Mouse (Mus musculus) layer of hippocampus, postnatal 36 days (tissue): ENCODE data around the gene Mrln. TPM values are rescaled to one million over a fixed set of nuclear protein-coding genes. Genes with fewer than 3 reads are reported as not detected.
A peak's percentile ranks its signal among the peaks of the same experiment; 100 is the strongest.
"Not testable (repeated sequence)": the region's sequence is repeated elsewhere in the genome, so short reads cannot be mapped to it uniquely, and the experiment has no call there.

ENCODE experiments used
- DNase-seq, 2 experiments: peaks; one replicate each; pipeline ENCODE4 v3.0.0; 2022
- total RNA-seq, 2 experiments: library from RNA; stranded (reverse); gene quantifications; 2 replicates each; pipeline ENCODE4 v1.2.3; 2021

The Mrln gene
- total RNA-seq, 2 experiments from 2014 or later: 1.0 TPM; not detected in 1

DNA sequence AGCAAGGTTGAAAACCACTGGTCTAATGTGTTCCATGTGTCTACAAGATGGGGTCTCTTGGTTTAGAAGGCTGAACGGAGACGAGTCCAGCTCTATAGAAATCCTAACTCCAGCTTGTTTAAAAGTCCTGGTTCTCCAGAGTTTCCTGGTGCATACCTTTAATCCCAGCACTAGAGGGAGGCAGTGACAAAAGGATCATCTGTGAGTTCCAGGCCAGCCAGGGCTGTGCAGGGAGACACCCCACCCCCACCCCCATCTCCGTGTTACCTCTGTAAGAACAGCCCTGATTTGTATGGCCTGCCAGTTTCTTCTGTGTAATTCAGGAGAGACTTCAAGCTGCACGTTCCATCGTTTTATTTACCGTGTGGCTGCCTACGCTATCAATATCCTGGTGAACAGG lies 8.7 kb upstream of the Mrln start:
- DNase-seq: no peak

- no peak for DNase-seq
These were observed 7.8 kb upstream of the Mrln start for GRCm38 (mm10) chr10:70196666-70197065.

DNA sequence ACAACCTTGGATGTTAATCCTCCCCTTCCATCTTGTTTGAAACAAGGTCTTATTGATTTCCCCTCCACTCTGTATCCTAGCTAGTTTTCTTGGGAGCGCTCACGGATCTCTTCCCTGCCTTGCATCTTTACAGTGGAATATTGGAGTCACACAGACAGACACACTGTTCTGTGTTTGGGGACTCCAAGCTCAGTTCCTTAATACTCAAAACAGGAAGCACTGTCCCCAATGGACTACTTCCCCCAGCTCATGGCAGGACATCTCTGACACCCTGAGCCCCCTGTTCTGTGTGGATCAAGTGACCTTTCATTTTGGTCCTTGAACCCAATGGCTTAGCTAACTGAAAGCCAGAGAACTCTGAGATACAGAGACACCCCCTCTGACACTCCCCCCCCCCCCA lies 6.9 kb upstream of the Mrln start:
- DNase-seq: no peak

GRCm38 (mm10) chr10:70198012-70198411 lies 6.5 kb upstream of the Mrln start:
- DNase-seq: no peak

GRCm38 (mm10) chr10:70198951-70199463 lies 5.5 kb upstream of the Mrln start:
- DNase-seq: no peak

- no peak for DNase-seq
These were observed 4.8 kb upstream of the Mrln start for GRCm38 (mm10) chr10:70199466-70200210.

DNA sequence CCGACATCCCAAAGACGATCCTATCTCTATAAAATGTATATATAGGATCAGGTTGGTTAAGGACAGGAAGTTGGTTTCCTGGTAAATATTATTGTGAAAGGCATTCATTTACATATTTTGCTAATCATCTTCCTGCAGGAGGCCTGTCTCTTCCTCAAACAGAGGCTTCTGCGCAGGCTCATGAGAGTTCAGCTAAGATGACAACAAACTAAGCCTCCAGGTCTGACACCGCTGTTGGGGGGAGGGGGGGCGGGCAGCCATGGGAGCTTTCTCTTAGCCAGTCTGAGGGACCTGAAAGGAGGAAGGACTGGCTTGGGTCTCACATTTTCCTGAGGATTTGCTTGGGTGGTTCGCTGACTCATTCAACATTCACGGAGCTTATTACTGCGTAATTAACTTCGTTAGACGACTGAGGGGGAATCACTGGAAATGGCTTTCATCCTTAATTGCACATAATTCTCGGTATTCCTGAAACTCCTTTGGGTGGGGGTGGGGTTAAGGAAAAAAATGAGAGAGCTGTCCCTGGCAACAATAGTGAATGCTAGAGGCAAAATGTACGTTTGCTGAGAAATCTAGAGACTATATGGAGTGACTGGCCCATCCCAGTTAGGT lies 3.5 kb upstream of the Mrln start:
- DNase-seq: no peak

- DNase-seq: no peak
These were observed 6.8 kb downstream of the Mrln start for GRCm38 (mm10) chr10:70211281-70211680.

- DNase-seq: no peak
These were observed 16.5 kb downstream of the Mrln start for GRCm38 (mm10) chr10:70220971-70221370.

- not testable (repeated sequence) for DNase-seq
These were observed 17.8 kb downstream of the Mrln start for GRCm38 (mm10) chr10:70222231-70222630.

- DNase-seq: no peak
These were observed 20.1 kb downstream of the Mrln start for GRCm38 (mm10) chr10:70224571-70224970.

DNA sequence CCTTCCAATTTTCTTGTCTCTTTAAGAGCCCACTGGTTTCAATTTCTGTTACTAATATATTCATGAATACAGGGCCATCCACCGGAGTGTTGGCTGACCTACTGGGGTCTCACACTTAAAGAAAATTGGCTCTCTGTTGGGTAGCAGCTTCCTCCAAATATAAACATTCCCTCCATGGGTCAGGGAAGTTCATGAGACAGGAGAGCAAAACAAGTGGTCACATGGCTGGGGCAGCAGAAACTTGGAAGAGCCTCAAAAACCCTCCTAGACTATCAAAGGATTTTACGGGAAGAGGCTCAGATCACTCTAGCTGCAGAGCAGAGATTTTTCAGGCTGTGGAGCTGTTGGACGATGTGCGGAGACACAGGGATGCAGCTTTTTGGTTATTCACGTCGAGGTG lies 21.3 kb downstream of the Mrln start:
- DNase-seq: no peak

- no peak for DNase-seq
These were observed 22.1 kb downstream of the Mrln start for GRCm38 (mm10) chr10:70226608-70227007.

- DNase-seq: no peak
These were observed 25.9 kb downstream of the Mrln start for GRCm38 (mm10) chr10:70230352-70230751.

GRCm38 (mm10) chr10:70237936-70238335 lies 33.5 kb downstream of the Mrln start:
- DNase-seq: no peak

DNA sequence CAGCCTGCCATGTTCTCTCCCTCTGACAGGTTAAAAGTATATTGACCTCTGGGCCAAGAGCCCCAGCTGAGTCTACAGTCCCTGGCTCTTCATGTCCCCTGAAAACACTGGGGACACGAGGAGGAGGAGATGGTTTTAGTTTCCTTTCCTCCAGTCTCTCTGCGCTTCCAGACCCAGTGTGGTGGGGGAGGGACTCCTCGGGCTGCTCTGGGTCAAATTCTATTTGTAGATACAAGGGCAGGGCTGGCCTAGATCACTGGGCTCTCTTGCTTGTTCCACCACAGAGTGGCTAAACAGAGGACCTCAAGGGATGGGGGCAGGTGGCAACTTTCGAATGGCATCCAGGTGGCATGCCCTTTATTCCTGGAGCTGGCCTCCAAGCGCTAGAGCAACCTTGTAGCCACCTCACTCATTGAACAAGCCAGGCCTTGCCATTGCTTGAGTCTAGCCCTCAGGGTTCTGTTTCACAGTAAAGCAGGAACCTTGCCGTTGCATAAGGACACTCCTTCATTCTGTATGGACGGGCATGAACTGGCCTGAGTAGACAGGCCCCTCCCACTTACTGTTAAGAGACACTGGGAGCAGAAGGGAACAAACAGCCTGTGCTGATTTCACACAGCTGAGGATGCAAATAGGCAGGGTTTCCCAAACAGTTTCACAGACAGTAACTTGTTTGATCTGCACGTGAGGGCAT lies 38.4 kb downstream of the Mrln start:
- DNase-seq: no peak

DNA sequence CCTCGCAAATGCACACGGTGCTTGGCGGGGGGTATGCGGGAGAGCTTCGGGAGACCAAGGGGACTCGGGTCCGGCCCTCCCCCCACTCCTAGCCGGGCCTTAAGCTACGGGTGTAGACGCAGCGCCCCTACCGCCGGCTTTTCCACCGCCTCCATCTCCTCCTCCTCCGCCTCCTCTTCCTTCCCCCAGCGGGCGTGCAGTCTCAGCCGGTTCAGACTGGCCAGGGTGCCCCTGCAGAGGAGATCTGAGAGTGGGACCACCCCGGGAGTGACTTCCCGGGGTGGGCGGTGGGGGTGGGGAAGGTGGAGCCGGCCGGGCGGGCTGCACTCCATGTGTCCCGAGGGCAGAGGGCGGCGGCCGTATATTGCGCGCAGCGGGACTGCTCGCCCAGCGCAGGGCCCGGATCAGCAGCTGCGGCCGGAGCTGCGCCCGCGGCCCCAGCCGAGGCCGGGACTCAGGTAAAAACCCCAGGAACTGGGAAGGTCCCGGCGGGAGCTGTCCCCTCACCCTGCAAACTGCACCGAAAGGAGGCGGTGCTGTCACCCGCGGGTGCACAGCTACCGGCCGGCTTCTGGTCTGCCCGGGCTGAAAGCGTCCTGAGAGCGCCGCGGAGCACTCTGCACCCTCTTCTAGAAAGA lies 40.6 kb downstream of the Mrln start, which contains the start of gene Slc16a9:
Gene Slc16a9 (plus strand): TSS at position 180 of the 638 bp plus-strand sequence.
- DNase-seq: peak; percentile 8 to 35

DNA sequence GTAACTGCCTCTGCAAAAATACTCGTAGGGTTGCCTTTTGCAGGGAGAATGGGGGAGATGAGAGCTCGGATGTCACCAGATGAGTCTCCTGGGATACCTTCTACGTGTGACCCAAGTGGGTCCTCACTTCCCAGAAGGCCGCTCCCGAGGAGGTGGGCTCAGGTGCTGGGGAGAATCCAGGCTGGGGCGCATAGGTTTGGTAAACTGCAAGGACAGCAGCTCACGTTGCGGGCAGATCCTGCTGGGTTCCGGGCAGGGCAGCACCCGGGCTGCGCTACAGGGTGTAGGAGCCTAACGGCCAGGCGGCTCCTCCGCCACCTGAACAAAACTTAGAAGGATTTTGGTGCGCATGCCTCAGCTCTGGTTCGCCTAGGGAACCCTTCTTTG lies 41.1 kb downstream of the Mrln start:
- DNase-seq: no peak

- no peak for DNase-seq
These were observed 41.6 kb downstream of the Mrln start for GRCm38 (mm10) chr10:70246076-70246475.

GRCm38 (mm10) chr10:70250354-70250753 lies 45.9 kb downstream of the Mrln start:
- no peak for DNase-seq

DNA sequence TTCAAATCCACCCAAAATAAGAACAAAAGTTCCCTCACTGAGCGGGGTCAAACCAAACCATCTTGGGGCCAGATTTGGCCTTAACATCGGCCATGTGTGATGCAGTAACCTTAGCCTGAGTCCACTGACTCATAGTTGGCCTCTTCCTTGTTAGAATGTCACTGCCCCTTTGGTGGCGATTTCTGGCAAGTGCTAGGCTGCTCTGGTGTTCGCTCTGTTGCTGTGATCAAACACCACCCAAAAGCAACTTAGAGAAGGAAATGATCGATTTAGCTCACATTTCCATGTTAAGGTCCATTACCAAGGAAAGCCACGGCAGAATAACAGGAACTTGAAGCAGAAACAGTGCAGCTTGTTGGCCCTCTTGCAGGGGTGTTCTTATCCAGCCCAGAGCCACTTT lies 46.3 kb downstream of the Mrln start:
- DNase-seq: no peak

GRCm38 (mm10) chr10:70254666-70255065 lies 50.2 kb downstream of the Mrln start:
- no peak for DNase-seq
